Mouse (Mus musculus): Measurements from ENCODE around the gene Ercc5. TPM values are rescaled to one million over a fixed set of nuclear protein-coding genes. Genes with fewer than 3 reads are reported as not detected.

Ercc5 gene
- total and polyA plus RNA-seq, 2 experiments = 3.1 to 14.9 TPM

DNA sequence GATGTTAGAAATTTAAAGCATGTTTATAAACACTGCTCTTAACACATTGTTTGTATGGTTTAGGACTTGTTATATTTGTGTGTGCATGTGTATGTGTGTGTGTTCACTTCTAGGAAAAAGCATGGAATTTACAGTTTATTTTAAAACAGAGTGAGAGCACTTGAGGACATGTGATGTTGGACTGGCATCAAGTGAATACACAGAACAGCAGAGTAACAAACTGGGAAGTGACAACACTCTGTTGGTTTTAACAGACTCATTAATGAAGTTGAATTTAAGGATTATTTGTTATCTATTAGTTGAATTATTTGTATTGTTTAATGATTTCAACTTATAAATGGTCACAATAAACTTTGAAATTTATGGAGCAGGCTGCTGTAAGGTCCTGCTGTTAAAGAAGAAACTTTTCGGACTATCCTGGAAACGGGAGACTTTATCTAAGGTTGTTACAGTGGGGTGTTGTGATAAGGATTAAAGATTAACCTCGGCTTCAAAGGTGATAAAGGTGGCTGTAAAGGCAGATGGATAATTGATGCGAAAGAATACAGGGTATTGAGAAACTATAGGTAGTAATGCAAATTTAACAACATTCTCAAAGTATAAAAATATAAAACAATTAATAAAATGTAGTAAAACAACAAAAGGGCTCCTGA, 17.5 kb upstream of the Ercc5 start:
- Histone ChIP-seq H3K27me3 (ENCODE audit: control insufficient read depth, insufficient read depth, low read length) (no peaks in the 10 kb centered on the region), H3K27ac (replicated peaks; ENCODE audit: insufficient read depth, low read depth, low read length) (no peak overlapping the region), H3K9ac (ENCODE audit: low read depth, low read length) (no peak overlapping the region), H3K4me3 (ENCODE audit: insufficient read depth, low read depth, low read length) (no peak overlapping the region), H3K79me2 (ENCODE audit: control insufficient read depth, insufficient read depth, low read length) (no peaks in the 10 kb centered on the region), H3K4me1 (ENCODE audit: control insufficient read depth, insufficient read depth, low read length) (peaks cover 5% of the 10 kb centered on the region; the same call in 1 of the 2 replicates), H3K36me3 (ENCODE audit: control insufficient read depth, insufficient read depth, low read length) (peaks cover 28% of the 10 kb centered on the region)
- peak; percentile 70 for DNase-seq (ENCODE audit: extremely low read depth, low read depth, low spot score)
- 23% methylated on average over 4 of the region's 4 CpGs for WGBS
- TF ChIP-seq CTCF (IDR thresholded peaks at IDR 0.05; ENCODE audit: low read depth, low read length) (no peak), POLR2A (IDR thresholded peaks at IDR 0.05; ENCODE audit: extremely low read depth, insufficient read depth, low read length) (no peak)

DNA sequence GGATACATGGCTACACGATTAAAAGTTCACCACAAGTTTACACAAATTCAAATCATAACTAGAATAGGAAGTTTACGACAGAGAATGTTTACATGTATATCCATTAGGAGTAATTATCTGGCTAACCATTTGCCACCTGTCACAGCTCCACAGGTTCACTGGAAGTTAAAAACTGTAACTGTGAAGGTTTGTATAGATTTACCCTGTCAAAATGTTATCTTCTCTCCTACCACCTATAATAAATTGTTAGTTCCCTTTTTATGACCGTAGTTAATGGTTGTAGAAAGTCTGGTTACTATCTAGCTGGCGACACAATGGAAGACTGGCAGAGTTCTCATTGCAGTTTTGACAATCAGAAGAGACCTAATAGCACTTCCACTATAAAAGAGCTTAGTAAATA, 7.3 kb upstream of the Ercc5 start:
- Histone ChIP-seq H3K27me3 (ENCODE audit: control insufficient read depth, insufficient read depth, low read length) (no peaks in the 10 kb centered on the region), H3K36me3 (ENCODE audit: control insufficient read depth, insufficient read depth, low read length) (peaks cover 43% of the 10 kb centered on the region), H3K4me1 (ENCODE audit: control insufficient read depth, insufficient read depth, low read length) (peaks cover 2% of the 10 kb centered on the region), H3K9ac (ENCODE audit: low read depth, low read length) (no peak overlapping the region), H3K27ac (replicated peaks; ENCODE audit: insufficient read depth, low read depth, low read length) (no peak overlapping the region), H3K79me2 (ENCODE audit: control insufficient read depth, insufficient read depth, low read length) (no peaks in the 10 kb centered on the region), H3K4me3 (ENCODE audit: insufficient read depth, low read depth, low read length) (no peak overlapping the region)
- no peak for DNase-seq (ENCODE audit: extremely low read depth, low read depth, low spot score)
- WGBS = 89% methylated on average over 4 of the region's 4 CpGs
- TF ChIP-seq CTCF (IDR thresholded peaks at IDR 0.05; ENCODE audit: low read depth, low read length) = no peak
- no peak for TF ChIP-seq POLR2A (IDR thresholded peaks at IDR 0.05; ENCODE audit: extremely low read depth, insufficient read depth, low read length)

DNA sequence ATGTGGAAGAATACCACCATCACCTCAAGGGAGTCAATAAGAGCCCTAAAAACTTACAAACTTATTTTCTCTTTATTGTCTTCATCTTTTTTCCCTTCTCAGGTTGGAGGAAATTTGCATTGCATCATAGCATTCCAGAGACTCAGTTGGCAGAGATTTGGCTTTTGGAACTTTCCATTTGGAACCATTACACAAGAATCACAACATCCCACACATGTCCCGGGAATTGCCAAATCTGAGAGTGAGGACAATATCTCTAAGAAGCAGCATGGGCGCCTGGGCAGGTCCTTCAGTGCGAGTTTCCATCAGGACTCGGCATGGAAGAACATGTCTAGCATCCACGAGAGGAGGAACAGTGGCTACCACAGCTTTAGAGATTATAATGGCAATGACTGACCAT, 4.8 kb upstream of the Ercc5 start:
- TF ChIP-seq CTCF (IDR thresholded peaks at IDR 0.05; ENCODE audit: low read depth, low read length) (no peak), POLR2A (IDR thresholded peaks at IDR 0.05; ENCODE audit: extremely low read depth, insufficient read depth, low read length) (no peak)
- Histone ChIP-seq H3K4me3 (ENCODE audit: insufficient read depth, low read depth, low read length) (no peak overlapping the region), H3K27me3 (ENCODE audit: control insufficient read depth, insufficient read depth, low read length) (no peaks in the 10 kb centered on the region), H3K9ac (ENCODE audit: low read depth, low read length) (no peak overlapping the region), H3K79me2 (ENCODE audit: control insufficient read depth, insufficient read depth, low read length) (no peaks in the 10 kb centered on the region), H3K4me1 (ENCODE audit: control insufficient read depth, insufficient read depth, low read length) (peaks cover 7% of the 10 kb centered on the region), H3K36me3 (ENCODE audit: control insufficient read depth, insufficient read depth, low read length) (peaks cover 34% of the 10 kb centered on the region), H3K27ac (replicated peaks; ENCODE audit: insufficient read depth, low read depth, low read length) (no peak overlapping the region)
- 73% methylated on average over 5 of the region's 5 CpGs for WGBS
- peak; percentile 59 for DNase-seq (ENCODE audit: extremely low read depth, low read depth, low spot score)

DNA sequence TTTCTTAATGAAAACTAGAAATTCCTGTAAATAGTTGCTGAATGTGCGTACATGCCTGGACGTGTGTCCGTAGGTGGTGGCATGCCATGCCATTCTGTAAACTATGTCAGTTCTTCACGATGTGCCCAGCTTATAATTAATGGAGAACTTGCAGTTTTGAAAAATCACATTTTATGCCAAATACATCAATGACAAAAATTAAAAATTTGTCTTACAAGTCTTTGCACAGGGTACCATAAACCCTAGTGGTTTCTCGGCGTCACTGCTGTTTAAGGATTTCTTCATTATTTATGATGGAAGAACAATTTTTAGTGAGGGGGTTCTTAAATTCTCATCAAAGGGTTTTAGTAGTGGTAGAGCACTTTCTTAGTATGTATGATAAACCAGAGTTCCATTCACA, 1.2 kb downstream of the Ercc5 start:
- no peak overlapping the region; the same call in 1 of the 2 replicates for H3K4me3 ChIP-seq (ENCODE audit: insufficient read depth, low read depth, low read length)
- WGBS = 25% methylated on average over 6 of the region's 6 CpGs
- no peak overlapping the region for H3K9ac ChIP-seq (ENCODE audit: low read depth, low read length)
- H3K4me1 ChIP-seq (ENCODE audit: control insufficient read depth, insufficient read depth, low read length) = peaks cover 5% of the 10 kb centered on the region; the same call in 1 of the 2 replicates
- TF ChIP-seq POLR2A (IDR thresholded peaks at IDR 0.05; ENCODE audit: extremely low read depth, insufficient read depth, low read length) (no peak), CTCF (IDR thresholded peaks at IDR 0.05; ENCODE audit: low read depth, low read length) (no peak)
- no peak overlapping the region for H3K27ac ChIP-seq (replicated peaks; ENCODE audit: insufficient read depth, low read depth, low read length)
- H3K27me3 ChIP-seq (ENCODE audit: control insufficient read depth, insufficient read depth, low read length) = no peaks in the 10 kb centered on the region
- peak; percentile 10 for DNase-seq (ENCODE audit: extremely low read depth, low read depth, low spot score)
- no peaks in the 10 kb centered on the region; the same call in 1 of the 2 replicates for H3K36me3 ChIP-seq (ENCODE audit: control insufficient read depth, insufficient read depth, low read length)
- H3K79me2 ChIP-seq (ENCODE audit: control insufficient read depth, insufficient read depth, low read length) = peaks cover 3% of the 10 kb centered on the region; the same call in 1 of the 2 replicates

DNA sequence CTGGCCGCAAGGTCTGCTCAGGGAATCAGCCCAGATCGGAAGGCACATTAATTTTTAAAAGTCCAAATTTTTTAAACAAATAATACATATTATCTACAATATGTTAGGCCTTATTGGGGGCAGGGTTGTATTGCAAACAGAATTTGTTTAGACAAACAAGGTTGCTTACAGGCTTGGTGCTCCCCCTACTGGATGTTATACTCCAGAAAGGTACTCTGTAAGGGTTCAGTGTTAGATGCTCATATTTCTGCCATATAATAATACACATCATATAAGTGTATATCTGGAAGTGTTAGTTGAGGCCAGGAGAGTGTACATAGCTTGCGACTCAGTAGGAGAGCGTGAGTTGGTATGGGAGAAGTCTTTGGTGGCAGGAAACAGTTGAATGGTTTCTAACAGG, 7.7 kb downstream of the Ercc5 start:
- no peaks in the 10 kb centered on the region for H3K27me3 ChIP-seq (ENCODE audit: control insufficient read depth, insufficient read depth, low read length)
- no peak overlapping the region for H3K9ac ChIP-seq (ENCODE audit: low read depth, low read length)
- H3K36me3 ChIP-seq (ENCODE audit: control insufficient read depth, insufficient read depth, low read length) = peaks cover 27% of the 10 kb centered on the region
- DNase-seq (ENCODE audit: extremely low read depth, low read depth, low spot score) = peak; percentile 53
- WGBS = 92% methylated on average over 4 of the region's 4 CpGs
- no peaks in the 10 kb centered on the region for H3K4me1 ChIP-seq (ENCODE audit: control insufficient read depth, insufficient read depth, low read length)
- no peak overlapping the region for H3K27ac ChIP-seq (replicated peaks; ENCODE audit: insufficient read depth, low read depth, low read length)
- TF ChIP-seq CTCF (IDR thresholded peaks at IDR 0.05; ENCODE audit: low read depth, low read length) = no peak
- TF ChIP-seq POLR2A (IDR thresholded peaks at IDR 0.05; ENCODE audit: extremely low read depth, insufficient read depth, low read length) = no peak
- no peak overlapping the region for H3K4me3 ChIP-seq (ENCODE audit: insufficient read depth, low read depth, low read length)
- peaks cover 6% of the 10 kb centered on the region; the same call in 1 of the 2 replicates for H3K79me2 ChIP-seq (ENCODE audit: control insufficient read depth, insufficient read depth, low read length)

DNA sequence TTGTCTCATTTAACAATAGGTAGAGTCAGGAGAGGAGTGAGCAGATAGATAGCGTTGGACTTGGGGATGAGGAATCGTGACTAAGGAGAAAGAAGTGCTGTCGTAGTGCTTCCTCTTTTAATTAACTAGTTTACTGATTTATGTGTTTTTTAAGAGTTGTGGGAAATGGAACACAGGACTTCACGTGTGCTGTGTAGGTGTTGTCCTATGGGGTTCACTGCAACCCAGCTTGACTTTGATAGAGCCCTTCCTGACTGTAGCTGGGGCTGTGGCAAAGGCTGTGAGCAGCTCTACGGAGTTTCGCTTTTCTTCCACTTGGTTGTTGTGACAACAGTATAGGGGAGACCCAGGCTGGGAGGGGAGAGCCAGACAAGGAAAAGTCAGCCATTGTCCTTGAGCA, 10.8 kb downstream of the Ercc5 start:
- TF ChIP-seq POLR2A (IDR thresholded peaks at IDR 0.05; ENCODE audit: extremely low read depth, insufficient read depth, low read length) (no peak), CTCF (IDR thresholded peaks at IDR 0.05; ENCODE audit: low read depth, low read length) (no peak)
- Histone ChIP-seq H3K36me3 (ENCODE audit: control insufficient read depth, insufficient read depth, low read length) (peaks cover 53% of the 10 kb centered on the region), H3K4me3 (ENCODE audit: insufficient read depth, low read depth, low read length) (no peak overlapping the region), H3K79me2 (ENCODE audit: control insufficient read depth, insufficient read depth, low read length) (0 out of 2 replicates have a peak, but pooled peaks cover 2% of the 10 kb centered on the region), H3K4me1 (ENCODE audit: control insufficient read depth, insufficient read depth, low read length) (no peaks in the 10 kb centered on the region), H3K9ac (ENCODE audit: low read depth, low read length) (no peak overlapping the region), H3K27me3 (ENCODE audit: control insufficient read depth, insufficient read depth, low read length) (no peaks in the 10 kb centered on the region), H3K27ac (replicated peaks; ENCODE audit: insufficient read depth, low read depth, low read length) (no peak overlapping the region)
- 92% methylated on average over 6 of the region's 6 CpGs for WGBS
- no peak for DNase-seq (ENCODE audit: extremely low read depth, low read depth, low spot score)
